Mouse (Mus musculus): ENCODE measurements at regions not wholly inside any gene's neighbourhood (a gene's known extent, or its start where the extent isn't known, plus 50 kb on each side); places are given as distances from the start of the nearest gene placed in this dataset.

- no peak for ATAC-seq (ENCODE audit: insufficient read depth)
- WGBS (ENCODE audit: insufficient replicate concordance) = 64% methylated on average over 2 of the region's 2 CpGs
These were observed 74.9 kb upstream of the Gm11146 start for GRCm38 (mm10) chr16:77676805-77677204.

GRCm38 (mm10) chr16:77675885-77676597 is 74.1 kb upstream of the Gm11146 start:
- TF ChIP-seq CTCF (IDR thresholded peaks at IDR 0.05; ENCODE audit: low read depth) = no peak
- no peak for TF ChIP-seq EP300 (IDR thresholded peaks at IDR 0.05; ENCODE audit: low read depth)
- H3K27me3 ChIP-seq (ENCODE audit: control insufficient read depth, insufficient read depth, low read length) = no peaks in the 10 kb centered on the region
- no peaks in the 10 kb centered on the region for H3K4me1 ChIP-seq (replicated peaks; ENCODE audit: control insufficient read depth in 2 of 2, insufficient read depth in 2 of 2, low read length in 1 of 2)
- no peak for ATAC-seq (ENCODE audit: insufficient read depth)
- H3K36me3 ChIP-seq (replicated peaks; ENCODE audit: control insufficient read depth, insufficient read depth, low read depth) = no peaks in the 10 kb centered on the region
- 79% methylated on average over 6 of the region's 6 CpGs for WGBS (ENCODE audit: insufficient replicate concordance)
- no peaks in the 10 kb centered on the region for H3K9me3 ChIP-seq (ENCODE audit: control insufficient read depth, low read length)
- no peak overlapping the region for H3K4me2 ChIP-seq (ENCODE audit: low read depth)
- no peak overlapping the region for H3K4me3 ChIP-seq (ENCODE audit: insufficient read depth in 1 of 2, low read depth in 2 of 2, low read length in 2 of 2)
- DNase-seq (ENCODE audit: low read depth in 3 of 3, low spot score in 3 of 3) = no peak
- no peak overlapping the region for H3K27ac ChIP-seq
- no peak overlapping the region for H3K9ac ChIP-seq (replicated peaks)

More at GRCm38 (mm10) chr16:77676805-77677204, 74.9 kb upstream of the Gm11146 start:
- TF ChIP-seq EP300 (IDR thresholded peaks at IDR 0.05; ENCODE audit: low read depth) (no peak), CTCF (IDR thresholded peaks at IDR 0.05; ENCODE audit: low read depth) (no peak)
- H3K36me3 ChIP-seq (replicated peaks; ENCODE audit: control insufficient read depth, insufficient read depth, low read depth) = no peaks in the 10 kb centered on the region
- no peaks in the 10 kb centered on the region for H3K27me3 ChIP-seq (ENCODE audit: control insufficient read depth, insufficient read depth, low read length)
- no peak overlapping the region for H3K4me3 ChIP-seq (ENCODE audit: insufficient read depth in 1 of 2, low read depth in 2 of 2, low read length in 2 of 2)
- H3K27ac ChIP-seq = no peak overlapping the region
- H3K4me1 ChIP-seq (replicated peaks; ENCODE audit: control insufficient read depth in 2 of 2, insufficient read depth in 2 of 2, low read length in 1 of 2) = no peaks in the 10 kb centered on the region
- H3K9me3 ChIP-seq (ENCODE audit: control insufficient read depth, low read length) = no peaks in the 10 kb centered on the region
- H3K4me2 ChIP-seq (ENCODE audit: low read depth) = no peak overlapping the region
- H3K9ac ChIP-seq (replicated peaks) = no peak overlapping the region
- no peak for DNase-seq (ENCODE audit: low read depth in 3 of 3, low spot score in 3 of 3)

- H3K9me3 ChIP-seq (ENCODE audit: control insufficient read depth, low read length) = no peaks in the 10 kb centered on the region
- no peak overlapping the region for H3K4me3 ChIP-seq (ENCODE audit: insufficient read depth in 1 of 2, low read depth in 2 of 2, low read length in 2 of 2)
- 34% methylated on average over 2 of the region's 2 CpGs for WGBS (ENCODE audit: insufficient replicate concordance)
- TF ChIP-seq CTCF (IDR thresholded peaks at IDR 0.05; ENCODE audit: low read depth) = no peak
- TF ChIP-seq EP300 (IDR thresholded peaks at IDR 0.05; ENCODE audit: low read depth) = no peak
- no peaks in the 10 kb centered on the region for H3K4me1 ChIP-seq (replicated peaks; ENCODE audit: control insufficient read depth in 2 of 2, insufficient read depth in 2 of 2, low read length in 1 of 2)
- H3K4me2 ChIP-seq (ENCODE audit: low read depth) = no peak overlapping the region
- H3K36me3 ChIP-seq (replicated peaks; ENCODE audit: control insufficient read depth, insufficient read depth, low read depth) = no peaks in the 10 kb centered on the region
- H3K27ac ChIP-seq = no peak overlapping the region
- no peak overlapping the region for H3K9ac ChIP-seq (replicated peaks)
- no peak for DNase-seq (ENCODE audit: low read depth in 3 of 3, low spot score in 3 of 3)
- ATAC-seq (ENCODE audit: insufficient read depth) = no peak
- no peaks in the 10 kb centered on the region for H3K27me3 ChIP-seq (ENCODE audit: control insufficient read depth, insufficient read depth, low read length)
These were observed 69.4 kb upstream of the Gm11146 start for GRCm38 (mm10) chr16:77671253-77671652.

GRCm38 (mm10) chr16:77665781-77666180 is 63.9 kb upstream of the Gm11146 start:
- H3K27ac ChIP-seq = no peak overlapping the region
- H3K4me3 ChIP-seq (ENCODE audit: insufficient read depth in 1 of 2, low read depth in 2 of 2, low read length in 2 of 2) = no peak overlapping the region
- DNase-seq (ENCODE audit: low read depth in 3 of 3, low spot score in 3 of 3) = no peak
- H3K9me3 ChIP-seq (ENCODE audit: control insufficient read depth, low read length) = no peaks in the 10 kb centered on the region
- no peaks in the 10 kb centered on the region for H3K27me3 ChIP-seq (ENCODE audit: control insufficient read depth, insufficient read depth, low read length)
- TF ChIP-seq CTCF (IDR thresholded peaks at IDR 0.05; ENCODE audit: low read depth) (no peak), EP300 (IDR thresholded peaks at IDR 0.05; ENCODE audit: low read depth) (no peak)
- no peak for ATAC-seq (ENCODE audit: insufficient read depth)
- H3K4me2 ChIP-seq (ENCODE audit: low read depth) = no peak overlapping the region
- H3K9ac ChIP-seq (replicated peaks) = no peak overlapping the region
- no peaks in the 10 kb centered on the region for H3K36me3 ChIP-seq (replicated peaks; ENCODE audit: control insufficient read depth, insufficient read depth, low read depth)
- WGBS (ENCODE audit: insufficient replicate concordance) = 65% methylated on average over 4 of the region's 4 CpGs
- H3K4me1 ChIP-seq (replicated peaks; ENCODE audit: control insufficient read depth in 2 of 2, insufficient read depth in 2 of 2, low read length in 1 of 2) = no peaks in the 10 kb centered on the region

- Histone ChIP-seq H3K9me3 (ENCODE audit: control insufficient read depth, low read length) (no peaks in the 10 kb centered on the region), H3K27me3 (ENCODE audit: control insufficient read depth, insufficient read depth, low read length) (no peaks in the 10 kb centered on the region), H3K4me2 (ENCODE audit: low read depth) (no peak overlapping the region), H3K9ac (replicated peaks) (no peak overlapping the region), H3K4me1 (replicated peaks; ENCODE audit: control insufficient read depth in 2 of 2, insufficient read depth in 2 of 2, low read length in 1 of 2) (no peaks in the 10 kb centered on the region), H3K36me3 (replicated peaks; ENCODE audit: control insufficient read depth, insufficient read depth, low read depth) (no peaks in the 10 kb centered on the region), H3K27ac (no peak overlapping the region), H3K4me3 (ENCODE audit: insufficient read depth in 1 of 2, low read depth in 2 of 2, low read length in 2 of 2) (no peak overlapping the region)
- WGBS (ENCODE audit: insufficient replicate concordance) = 21% methylated on average over 4 of the region's 4 CpGs
- TF ChIP-seq EP300 (IDR thresholded peaks at IDR 0.05; ENCODE audit: low read depth) = no peak
- no peak for TF ChIP-seq CTCF (IDR thresholded peaks at IDR 0.05; ENCODE audit: low read depth)
- ATAC-seq (ENCODE audit: insufficient read depth) (no peak), DNase-seq (ENCODE audit: low read depth in 3 of 3, low spot score in 3 of 3) (no peak)
These were observed 60.2 kb upstream of the Gm11146 start for GRCm38 (mm10) chr16:77662107-77662518.

Data from liver, embryonic 14.5 days (tissue).